Mouse (Mus musculus) lung, embryonic 14.5 days (tissue): Measurements from ENCODE around the gene Scrn2. TPM values are rescaled to one million over a fixed set of nuclear protein-coding genes. Genes with fewer than 3 reads are reported as not detected.
A peak's percentile ranks its signal among the peaks of the same experiment; 100 is the strongest.

Experiments
- ATAC-seq: fragments of 200-750 bp; cut with Nextera tagmentation; 2 replicates; pipeline ENCODE4 v1.8.0; 2017; ENCODE audit warnings: mild to moderate bottlenecking, moderate TSS enrichment, moderate library complexity; ENCODE audit not compliant: insufficient read depth
- DNase-seq: peaks from one replicate; pipeline ENCODE4 v3.0.0-alpha.2; 2015
- H3K27ac ChIP-seq: fragments of 300-500 bp; sonication (generic); 2 replicates; pipeline ENCODE4 v1.5.1; 2014; ENCODE audit warnings: low read depth, mild to moderate bottlenecking, moderate library complexity
- H3K27me3 ChIP-seq: fragments of 300-500 bp; sonication (generic); 2 replicates; pipeline ENCODE4 v1.6.1; 2014; ENCODE audit warnings: low read length, control low read depth; ENCODE audit not compliant: insufficient read depth
- H3K36me3 ChIP-seq: fragments of 300-500 bp; sonication (generic); 2 replicates; pipeline ENCODE4 v1.6.1; 2014; ENCODE audit warnings: control low read depth; ENCODE audit not compliant: insufficient read depth
- H3K4me1 ChIP-seq: fragments of 300-500 bp; sonication (generic); 2 replicates; pipeline ENCODE4 v1.6.1; 2014; ENCODE audit warnings: antibody characterized with exemption, control low read depth; ENCODE audit not compliant: insufficient read depth
- H3K4me2 ChIP-seq: fragments of 300-500 bp; sonication (generic); 2 replicates; pipeline ENCODE4 v1.6.1; 2014; ENCODE audit warnings: mild to moderate bottlenecking
- H3K4me3 ChIP-seq: fragments of 300-500 bp; sonication (generic); 2 replicates; pipeline ENCODE4 v1.5.1; 2014; ENCODE audit warnings: low read depth, low read length
- H3K9ac ChIP-seq: fragments of 300-500 bp; sonication (generic); 2 replicates; pipeline ENCODE4 v1.6.1; 2014
- H3K9me3 ChIP-seq: fragments of 300-500 bp; sonication (generic); 2 replicates; pipeline ENCODE4 v1.6.1; 2016; ENCODE audit warnings: low read depth, low read length, control low read depth
- CTCF ChIP-seq: IDR thresholded peaks from 2 replicates; pipeline ENCODE4 v1.5.1; 2016; ENCODE audit warnings: antibody characterized with exemption, low read depth
- WGBS: fragments of 180-500 bp; shearing (Covaris S2); extraction: QIAGEN DNeasy Blood & Tissue Kit; methylation state at CpG from one replicate; pipeline ENCODE4 v1.1.7; 2014; 5-methylcytosine and 5-hydroxymethylcytosine counted together
- microRNA-seq: library from miRNA; unstranded; fragments of <30 nt; microRNA quantifications from one replicate; pipeline ENCODE4, GENCODE M21; 2016; ENCODE audit warnings: borderline number of aligned reads
- polyA plus RNA-seq: library from polyadenylated mRNA; unstranded; fragments of >200 nt; fragmentation: Nextera tagmentation; extraction: Ambion mirVana; gene quantifications from 2 replicates; pipeline ENCODE4 v1.2.1, GENCODE M21; 2014

The Scrn2 gene
- polyA plus RNA-seq, 1 experiment from 2014 or later: 30.2 TPM

- Histone ChIP-seq H3K4me3 (no peak overlapping the region), H3K9me3 (no peaks in the 10 kb centered on the region), H3K9ac (no peak overlapping the region), H3K4me2 (no peak overlapping the region), H3K4me1 (no peaks in the 10 kb centered on the region), H3K27ac (no peak overlapping the region), H3K36me3 (peaks cover 15% of the 10 kb centered on the region), H3K27me3 (no peaks in the 10 kb centered on the region)
- WGBS: 46% methylated on average over 1 of the region's 1 CpGs
- TF ChIP-seq CTCF: no peak
- no peak for ATAC-seq
- no peak for DNase-seq
Measured at GRCm38 (mm10) chr11:97069333-97069732, 39.6 kb downstream of the Scrn2 start.

- DNase-seq: no peak
- no peaks in the 10 kb centered on the region for H3K9me3 ChIP-seq
- no peak for TF ChIP-seq CTCF
- WGBS: 71% methylated on average over 2 of the region's 2 CpGs
- no peak for ATAC-seq
- H3K4me3 ChIP-seq: no peak overlapping the region
- H3K27ac ChIP-seq: no peak overlapping the region
- H3K4me2 ChIP-seq: no peak overlapping the region
- no peak overlapping the region for H3K9ac ChIP-seq
- H3K4me1 ChIP-seq: no peaks in the 10 kb centered on the region
- H3K27me3 ChIP-seq: no peaks in the 10 kb centered on the region
- peaks cover 15% of the 10 kb centered on the region for H3K36me3 ChIP-seq
Measured at GRCm38 (mm10) chr11:97069770-97070169, 40.0 kb downstream of the Scrn2 start.

- Histone ChIP-seq H3K36me3 (peaks cover 12% of the 10 kb centered on the region), H3K4me1 (no peaks in the 10 kb centered on the region), H3K4me2 (no peak overlapping the region), H3K27ac (no peak overlapping the region), H3K27me3 (no peaks in the 10 kb centered on the region), H3K9me3 (no peaks in the 10 kb centered on the region), H3K4me3 (no peak overlapping the region), H3K9ac (no peak overlapping the region)
- no peak for TF ChIP-seq CTCF
- no peak for ATAC-seq
- no peak for DNase-seq
- 46% methylated on average over 1 of the region's 1 CpGs for WGBS
Measured at GRCm38 (mm10) chr11:97071129-97071528, 41.4 kb downstream of the Scrn2 start.

GRCm38 (mm10) chr11:97072533-97072932, 42.8 kb downstream of the Scrn2 start:
- no peaks in the 10 kb centered on the region for H3K9me3 ChIP-seq
- H3K27ac ChIP-seq: no peak overlapping the region
- H3K4me3 ChIP-seq: no peak overlapping the region
- no peak overlapping the region for H3K4me2 ChIP-seq
- ATAC-seq: peak; percentile 49; the same call in 1 of the 2 replicates
- no peaks in the 10 kb centered on the region for H3K27me3 ChIP-seq
- WGBS: 28% methylated on average over 3 of the region's 3 CpGs
- DNase-seq: peak; percentile 90
- peaks cover 6% of the 10 kb centered on the region for H3K36me3 ChIP-seq
- H3K4me1 ChIP-seq: no peaks in the 10 kb centered on the region
- TF ChIP-seq CTCF: peak; percentile 86
- no peak overlapping the region for H3K9ac ChIP-seq

DNA sequence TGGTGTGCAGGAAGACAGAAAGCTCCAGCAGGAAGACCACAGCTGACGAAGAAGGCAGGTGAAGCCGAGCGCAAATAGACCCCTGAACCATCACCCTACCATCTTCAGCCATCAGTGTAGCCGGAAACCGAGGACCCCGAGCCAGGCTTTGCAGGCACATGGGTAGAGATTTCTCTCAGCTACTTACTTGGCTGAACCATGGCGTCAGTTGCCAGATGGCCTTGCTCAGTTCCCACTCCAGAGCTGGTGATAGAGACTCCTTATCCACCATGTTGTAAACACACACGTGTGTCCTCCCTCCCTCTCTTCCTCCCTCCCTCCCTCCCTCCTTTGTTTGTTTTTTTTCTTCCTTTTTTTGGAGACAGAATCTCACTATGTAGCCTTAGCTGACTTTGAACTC, 44.5 kb downstream of the Scrn2 start:
- DNase-seq (peak; percentile 81), ATAC-seq (peak; percentile 66; the same call in 1 of the 2 replicates)
- Histone ChIP-seq H3K4me3 (no peak overlapping the region), H3K9ac (no peak overlapping the region), H3K27me3 (no peaks in the 10 kb centered on the region), H3K27ac (no peak overlapping the region), H3K36me3 (no peaks in the 10 kb centered on the region), H3K4me1 (no peaks in the 10 kb centered on the region), H3K9me3 (no peaks in the 10 kb centered on the region), H3K4me2 (no peak overlapping the region)
- no peak for TF ChIP-seq CTCF
- WGBS: 29% methylated on average over 8 of the region's 8 CpGs

DNA sequence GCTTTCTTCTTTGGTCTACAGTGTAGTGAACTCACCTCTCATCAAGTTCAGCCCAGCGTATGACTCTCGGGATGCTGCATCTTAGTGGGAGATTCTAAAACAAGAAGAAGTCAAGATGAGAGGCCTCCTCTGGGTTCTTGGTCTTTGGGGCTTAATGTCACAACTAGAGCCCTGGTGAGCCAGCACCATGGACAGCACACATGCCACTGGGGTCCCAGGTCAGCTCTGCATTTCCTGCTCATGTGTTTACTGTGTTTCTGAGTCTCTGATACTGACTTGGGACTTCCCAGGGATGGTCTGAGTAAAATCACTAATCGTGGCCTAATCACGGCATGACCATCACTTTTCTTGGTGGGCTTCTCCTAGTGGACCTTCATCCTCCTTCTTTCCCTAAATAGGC, 49.0 kb downstream of the Scrn2 start:
- H3K4me1 ChIP-seq: peaks cover 8% of the 10 kb centered on the region; the same call in 1 of the 2 replicates
- H3K27ac ChIP-seq: no peak overlapping the region
- no peaks in the 10 kb centered on the region for H3K9me3 ChIP-seq
- H3K9ac ChIP-seq: no peak overlapping the region
- no peak overlapping the region for H3K4me3 ChIP-seq
- H3K27me3 ChIP-seq: no peaks in the 10 kb centered on the region
- no peaks in the 10 kb centered on the region for H3K36me3 ChIP-seq
- no peak overlapping the region for H3K4me2 ChIP-seq
- TF ChIP-seq CTCF: no peak
- WGBS: 46% methylated on average over 4 of the region's 4 CpGs
- ATAC-seq: no peak
- peak; percentile 84 for DNase-seq

DNA sequence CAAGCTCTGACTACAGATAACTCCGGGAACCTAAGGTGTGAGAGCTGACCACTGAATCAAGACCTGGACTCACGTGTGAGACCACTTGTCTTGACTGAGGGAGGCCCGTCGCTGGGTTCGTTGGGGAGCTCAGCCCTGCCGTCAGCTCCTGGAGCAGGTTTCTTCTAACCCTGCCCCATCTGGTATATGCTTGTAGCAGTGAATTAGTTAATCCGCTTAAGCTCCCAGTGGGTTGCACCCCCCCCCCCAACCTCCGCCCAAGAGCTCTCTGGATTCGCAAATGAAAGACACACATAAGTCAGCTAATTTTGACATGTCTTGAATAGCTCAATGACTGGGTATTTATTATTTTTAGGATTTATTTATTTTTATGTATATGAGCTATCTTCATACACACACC, 50.6 kb downstream of the Scrn2 start:
- no peak overlapping the region for H3K4me2 ChIP-seq
- peaks cover 8% of the 10 kb centered on the region; the same call in 1 of the 2 replicates for H3K4me1 ChIP-seq
- H3K9me3 ChIP-seq: no peaks in the 10 kb centered on the region
- DNase-seq (no peak), ATAC-seq (no peak)
- H3K27ac ChIP-seq: no peak overlapping the region
- no peak overlapping the region for H3K9ac ChIP-seq
- no peak for TF ChIP-seq CTCF
- H3K27me3 ChIP-seq: no peaks in the 10 kb centered on the region
- WGBS: 14% methylated on average over 9 of the region's 9 CpGs
- H3K36me3 ChIP-seq: no peaks in the 10 kb centered on the region
- H3K4me3 ChIP-seq: no peak overlapping the region

GRCm38 (mm10) chr11:97082977-97083376, 53.2 kb downstream of the Scrn2 start:
- peak; percentile 75 for DNase-seq
- H3K4me2 ChIP-seq: peak overlapping the region; percentile 36
- H3K27me3 ChIP-seq: no peaks in the 10 kb centered on the region
- H3K9me3 ChIP-seq: no peaks in the 10 kb centered on the region
- ATAC-seq: no peak
- WGBS: 31% methylated on average over 11 of the region's 11 CpGs
- no peak overlapping the region for H3K9ac ChIP-seq
- no peak overlapping the region for H3K4me3 ChIP-seq
- TF ChIP-seq CTCF: peak; percentile 69
- H3K4me1 ChIP-seq: peaks cover 8% of the 10 kb centered on the region; the same call in 1 of the 2 replicates
- no peak overlapping the region for H3K27ac ChIP-seq
- H3K36me3 ChIP-seq: no peaks in the 10 kb centered on the region

Small RNAs within 50 kb of the gene (microRNA-seq; reads per million reads assigned to microRNA genes)
- 1.4 reads per million for gene Mir8103

Other genes with a start within 250 kb of the Scrn2 start
- 103 and 112 TPM in 2 replicates for gene Cbx1, start 240.8 kb upstream of the Scrn2 start, polyA plus RNA-seq
- gene Nfe2l1, start 200.0 kb upstream of the Scrn2 start, polyA plus RNA-seq: 34.6 and 39.5 TPM in 2 replicates
- gene Copz2, start 180.1 kb upstream of the Scrn2 start, polyA plus RNA-seq: 144 and 151 TPM in 2 replicates
- gene Cdk5rap3, start 113.4 kb upstream of the Scrn2 start, polyA plus RNA-seq: 61.8 and 63.8 TPM in 2 replicates
- gene Prr15l, start 101.8 kb upstream of the Scrn2 start, polyA plus RNA-seq: 24.1 and 30.8 TPM in 2 replicates
- 18.4 and 19.5 TPM in 2 replicates for gene Pnpo, start 86.0 kb upstream of the Scrn2 start, polyA plus RNA-seq
- gene Sp2, start 47.0 kb upstream of the Scrn2 start, polyA plus RNA-seq: 22.3 and 23.7 TPM in 2 replicates
- gene Sp6, start 16.5 kb upstream of the Scrn2 start, polyA plus RNA-seq: 0.22 and 0.43 TPM in 2 replicates
- 1.1 and 1.5 TPM in 2 replicates for gene Lrrc46, start 11.5 kb downstream of the Scrn2 start, polyA plus RNA-seq
- 84.5 and 85.5 TPM in 2 replicates for gene Mrpl10, start 11.6 kb downstream of the Scrn2 start, polyA plus RNA-seq
- gene Osbpl7, start 20.7 kb downstream of the Scrn2 start, polyA plus RNA-seq: 6.3 and 12.8 TPM in 2 replicates
- not detected in 2 replicates for gene Tbx21, start 85.4 kb downstream of the Scrn2 start, polyA plus RNA-seq
- gene Tbkbp1, start 121.6 kb downstream of the Scrn2 start, polyA plus RNA-seq: 9.4 and 10.8 TPM in 2 replicates
- gene Kpnb1, start 157.9 kb downstream of the Scrn2 start, polyA plus RNA-seq: 81.2 and 83.4 TPM in 2 replicates